Mouse (Mus musculus) ovary, postnatal 14 days (tissue): ENCODE data around the gene Casr.

Source experiments
- DNase-seq: peaks from one replicate; pipeline ENCODE4 v3.0.0; 2022; ENCODE audit warnings: low spot score

The Casr gene

DNA sequence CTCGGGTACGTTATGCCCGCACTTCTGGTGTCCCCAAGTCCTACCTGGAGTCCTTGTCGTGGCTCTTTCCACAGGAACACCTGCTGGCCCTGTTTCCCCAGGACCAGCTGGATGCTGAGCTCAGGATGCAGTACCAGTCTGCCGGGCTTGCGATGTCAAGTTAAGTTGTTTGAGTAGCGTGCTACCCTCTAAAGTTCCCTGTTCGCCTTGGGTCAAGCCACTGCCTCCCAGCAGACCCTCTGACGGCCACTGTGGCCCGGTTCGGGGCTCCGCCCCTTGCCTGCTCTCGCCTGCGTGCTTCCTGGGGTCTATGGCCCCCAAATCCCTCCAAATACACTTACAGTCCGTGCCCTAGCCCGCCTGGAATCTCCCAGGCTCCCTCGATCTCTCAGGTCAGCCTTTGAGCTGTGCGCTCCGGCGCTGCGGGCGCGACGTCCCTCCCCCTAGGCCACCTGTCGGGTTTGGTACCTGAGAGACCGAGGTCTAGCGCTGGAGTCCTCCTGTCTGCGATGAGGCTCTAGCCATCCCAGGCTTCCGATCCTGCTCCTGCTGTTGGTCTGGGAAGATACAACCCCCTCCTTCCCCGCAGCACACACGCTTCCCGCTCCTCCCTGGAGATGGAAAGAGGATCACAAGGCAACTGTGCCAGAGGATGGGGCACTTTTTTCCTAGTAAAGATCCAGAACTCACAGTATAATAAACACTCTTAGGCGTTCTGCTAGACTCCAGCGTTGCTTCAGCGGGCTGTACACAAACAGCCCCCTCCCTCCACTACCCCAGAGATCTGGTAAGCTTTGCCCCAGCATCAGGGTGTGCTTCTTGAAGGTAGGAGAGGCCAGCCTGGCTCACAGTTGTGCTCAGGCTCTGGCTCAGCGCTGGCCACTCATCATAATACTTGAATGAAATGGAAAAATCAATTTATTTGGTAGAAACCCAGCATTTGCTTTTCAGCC, at the start of gene Casr:
Gene Casr (minus strand): TSS at position 756 of the 953 bp plus-strand sequence.
- DNase-seq: no peak

DNA sequence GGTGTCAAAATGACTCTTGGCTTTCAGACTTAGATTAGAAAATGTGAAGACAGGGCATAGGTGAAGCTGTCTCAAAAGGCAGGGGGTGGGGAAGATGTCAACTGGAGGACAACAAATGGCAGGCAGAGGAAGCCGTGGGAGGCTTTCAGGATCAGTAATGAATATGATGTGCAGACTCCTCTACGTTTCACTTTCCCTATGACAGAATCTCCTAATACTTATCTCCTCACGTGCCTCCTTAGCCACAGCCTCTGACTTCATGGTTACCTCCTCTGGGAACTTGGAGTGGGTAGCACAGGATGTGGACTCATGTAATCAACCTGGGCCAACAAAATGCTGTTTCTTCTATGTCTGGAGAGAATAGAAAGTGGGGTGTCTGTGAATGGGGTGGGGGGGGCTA, 40.7 kb upstream of the Casr start:
- DNase-seq: no peak

DNA sequence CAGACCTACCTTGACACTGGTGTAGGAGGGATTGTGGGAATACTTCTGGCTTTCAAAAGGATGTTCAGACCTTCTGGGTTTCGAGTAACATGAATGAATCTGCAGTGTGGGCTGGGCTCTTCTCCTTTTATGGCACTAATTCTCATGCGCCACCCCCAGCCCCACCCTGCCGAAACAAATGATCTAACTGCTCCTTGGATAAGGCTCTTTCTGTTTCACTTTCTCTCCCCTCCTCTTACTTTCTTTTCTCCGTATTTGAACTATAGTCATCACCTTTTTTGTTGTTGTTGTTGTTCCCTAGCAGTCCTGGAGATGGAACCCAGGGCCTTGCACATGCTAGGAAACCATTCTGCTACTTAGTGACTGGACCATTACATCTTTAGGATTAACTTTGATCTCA, 36.3 kb upstream of the Casr start:
- DNase-seq: no peak

DNA sequence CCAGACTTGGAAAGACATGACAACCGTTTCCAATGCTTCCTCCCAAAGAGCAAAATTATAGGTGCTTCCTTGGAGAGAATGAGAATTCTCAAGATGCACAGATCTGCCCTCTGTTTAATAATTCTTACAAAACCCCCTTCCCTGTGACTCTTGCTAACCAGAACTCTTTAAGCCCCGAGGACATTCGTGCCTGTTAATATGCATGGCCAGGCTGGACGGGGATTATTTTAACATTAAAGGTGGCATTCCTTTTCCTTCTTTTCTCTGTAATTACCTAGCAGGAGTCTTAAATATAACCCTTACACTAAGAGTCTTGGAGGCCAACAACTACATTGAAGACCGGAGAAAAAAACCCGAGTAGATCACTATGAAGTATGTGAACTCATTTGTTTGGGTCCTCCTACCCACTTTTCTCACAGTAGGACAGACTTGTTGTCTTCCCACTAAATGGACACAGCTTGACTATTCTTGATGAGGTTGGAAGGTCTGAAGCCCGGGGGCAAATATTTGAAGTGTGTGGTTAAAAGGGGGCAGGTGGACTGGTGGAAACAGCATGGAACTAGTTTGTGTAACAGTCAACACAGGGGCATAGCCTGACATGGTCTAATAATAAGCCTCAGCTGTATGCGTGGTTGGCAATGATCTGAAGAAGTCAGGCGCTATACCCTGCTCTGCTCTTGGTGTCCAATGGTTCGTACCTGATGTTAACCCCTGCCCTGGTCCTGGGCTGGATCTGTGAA, 34.9 kb upstream of the Casr start:
- DNase-seq: no peak

DNA sequence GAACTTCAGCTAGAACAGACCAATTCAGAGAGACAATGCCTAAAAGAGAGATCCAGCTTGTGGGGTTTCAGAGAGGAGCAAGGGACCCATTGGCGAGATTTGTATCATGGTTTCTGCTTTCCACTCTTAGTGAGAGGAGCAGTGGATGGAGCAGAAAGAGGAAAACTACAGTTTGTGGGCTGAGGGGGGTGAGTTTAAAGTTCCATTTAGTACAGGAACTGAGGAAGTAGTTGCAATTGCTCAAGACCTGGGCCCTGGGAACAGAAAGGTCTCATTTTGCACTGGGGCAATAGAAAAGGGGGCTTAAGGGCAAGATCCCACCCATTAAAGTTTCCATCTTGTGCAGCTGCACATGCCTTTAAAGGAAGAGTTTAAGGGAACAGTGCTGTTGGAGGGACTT, 28.0 kb upstream of the Casr start:
- no peak for DNase-seq

DNA sequence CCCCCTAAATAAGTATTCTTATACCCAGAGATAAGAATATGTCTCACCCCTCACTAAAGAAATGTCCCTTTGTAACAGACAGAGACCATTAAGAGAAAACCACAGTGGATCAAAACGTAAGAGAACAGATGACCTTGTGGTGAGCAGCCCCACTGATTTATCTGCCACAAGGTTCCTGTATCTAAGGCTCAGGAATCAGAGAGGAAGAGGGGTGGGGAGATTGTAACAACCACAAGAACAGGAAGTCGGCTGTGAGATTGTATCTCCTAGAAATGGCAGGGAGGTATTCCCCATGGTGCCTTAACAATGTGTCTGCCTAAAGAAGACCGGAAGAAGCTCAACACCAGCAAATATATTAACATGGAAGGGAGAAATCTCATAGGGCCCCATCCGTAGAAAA, 26.0 kb upstream of the Casr start:
- DNase-seq: no peak

DNA sequence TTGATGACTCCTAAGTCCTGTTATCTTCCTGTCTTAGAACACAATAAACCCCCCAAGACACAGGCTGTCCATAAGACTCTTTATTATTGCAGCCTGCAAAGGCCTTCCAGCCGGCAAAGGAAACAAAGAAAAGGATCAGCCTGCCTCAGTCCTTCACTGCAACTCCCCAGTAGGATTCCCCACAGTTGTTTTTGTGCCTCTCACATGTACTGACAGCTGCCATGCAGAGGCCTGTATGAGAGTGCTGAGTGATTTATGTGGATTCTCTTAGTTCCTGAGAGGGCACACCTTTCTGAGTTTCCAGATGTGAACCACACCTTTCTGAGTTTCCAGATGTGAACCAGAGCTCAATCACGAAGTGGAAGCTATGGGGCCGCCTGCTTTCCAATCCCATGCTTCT, 20.1 kb upstream of the Casr start:
- no peak for DNase-seq

DNA sequence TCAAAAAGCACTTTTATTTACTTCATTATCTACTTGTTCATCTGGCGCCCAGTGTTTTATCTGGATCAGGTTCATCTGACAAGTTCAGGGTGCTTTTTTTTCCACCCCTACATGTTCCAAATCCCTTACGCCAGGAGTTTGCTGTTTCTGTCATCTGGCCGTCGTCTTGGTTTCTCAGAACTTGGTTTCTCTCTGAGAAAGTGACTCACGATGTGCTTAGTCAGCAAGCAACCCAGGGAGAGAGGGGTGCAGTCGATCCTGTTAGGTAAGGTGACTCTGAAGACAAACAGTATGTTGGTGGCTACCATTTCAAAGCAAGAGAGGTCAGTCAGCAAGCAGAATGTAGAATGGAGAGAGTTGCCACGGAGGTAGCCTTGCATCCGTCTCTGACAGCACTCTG, 10.0 kb upstream of the Casr start:
- no peak for DNase-seq

DNA sequence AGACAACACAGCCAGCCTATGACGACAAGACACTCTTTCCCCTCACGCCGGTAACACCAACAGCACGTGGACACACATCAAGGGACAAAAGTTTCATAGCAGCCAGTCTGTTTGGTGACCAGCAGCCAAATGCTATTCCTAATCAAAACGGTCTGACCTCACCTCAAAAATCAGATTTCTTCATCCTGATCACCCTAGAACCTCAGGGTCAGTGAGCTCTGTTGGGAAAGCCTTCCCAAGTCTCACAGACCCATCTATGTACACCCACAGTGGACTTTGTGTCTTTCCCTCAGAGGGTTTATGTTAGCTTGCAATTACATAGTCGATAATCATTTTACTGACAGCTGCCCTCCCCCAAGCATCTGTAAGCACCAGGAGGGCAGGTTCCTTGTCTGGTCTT, 2.4 kb downstream of the Casr start:
- no peak for DNase-seq

DNA sequence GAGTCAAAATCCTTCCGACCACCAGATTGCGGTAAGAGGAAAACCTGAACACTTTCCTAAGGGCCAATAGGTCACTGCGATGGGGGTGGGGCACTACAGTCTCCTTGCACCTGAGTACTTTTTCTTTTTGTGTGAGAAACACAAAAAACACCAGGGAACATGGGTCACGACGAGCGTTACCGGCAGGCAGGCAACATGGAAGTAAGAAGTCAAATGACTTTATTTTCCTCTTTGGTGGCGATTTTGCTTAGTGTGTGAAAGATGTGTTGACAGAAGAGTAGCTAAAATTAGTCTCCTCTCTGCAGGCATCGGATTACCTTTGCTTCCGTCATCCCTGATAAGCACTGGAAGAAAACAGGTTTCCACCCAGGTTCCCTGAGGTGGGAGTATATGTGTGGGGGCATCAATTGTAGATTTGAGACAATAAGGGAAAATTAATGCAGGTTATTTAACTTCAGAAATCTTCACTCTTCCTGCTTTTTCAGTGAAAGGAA, 6.2 kb downstream of the Casr start:
- DNase-seq: no peak

DNA sequence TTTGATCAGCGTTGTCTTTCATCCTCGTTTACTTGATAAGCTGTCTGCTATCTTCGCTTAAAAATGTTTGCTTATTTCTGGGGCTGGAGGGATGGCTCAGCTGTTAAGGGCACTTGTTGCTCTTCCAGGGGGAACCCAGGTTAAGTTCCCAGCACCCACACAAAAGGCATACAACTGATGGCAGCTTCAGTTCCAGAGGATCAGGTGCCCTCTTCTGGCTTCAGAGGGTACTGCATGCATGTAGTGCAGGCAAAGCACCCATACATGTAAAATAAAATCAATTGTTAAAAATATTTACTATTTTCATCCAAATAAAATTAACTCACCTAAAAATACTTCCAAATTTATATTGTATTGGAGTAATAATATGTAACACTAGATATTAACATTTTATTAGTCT, 8.3 kb downstream of the Casr start:
- no peak for DNase-seq

DNA sequence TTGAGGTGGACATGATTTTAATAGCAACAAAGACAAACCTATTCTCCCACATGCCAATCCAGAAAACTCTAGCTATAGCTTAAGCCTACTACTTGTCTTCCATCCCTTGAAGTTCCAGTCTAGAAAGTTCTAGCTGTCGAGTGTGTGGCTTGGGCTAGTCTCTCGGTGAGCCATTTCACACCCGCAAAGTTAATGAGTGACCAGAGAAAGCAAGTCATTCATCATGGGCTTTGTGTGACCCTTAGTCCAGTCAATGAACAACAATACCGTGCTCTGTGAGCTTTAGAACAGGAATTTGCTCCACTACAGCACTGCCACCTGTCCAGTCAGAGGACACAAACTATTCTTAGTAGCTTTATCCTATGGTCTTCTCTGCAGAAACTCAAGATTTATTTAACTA, 16.6 kb downstream of the Casr start:
- DNase-seq: no peak

DNA sequence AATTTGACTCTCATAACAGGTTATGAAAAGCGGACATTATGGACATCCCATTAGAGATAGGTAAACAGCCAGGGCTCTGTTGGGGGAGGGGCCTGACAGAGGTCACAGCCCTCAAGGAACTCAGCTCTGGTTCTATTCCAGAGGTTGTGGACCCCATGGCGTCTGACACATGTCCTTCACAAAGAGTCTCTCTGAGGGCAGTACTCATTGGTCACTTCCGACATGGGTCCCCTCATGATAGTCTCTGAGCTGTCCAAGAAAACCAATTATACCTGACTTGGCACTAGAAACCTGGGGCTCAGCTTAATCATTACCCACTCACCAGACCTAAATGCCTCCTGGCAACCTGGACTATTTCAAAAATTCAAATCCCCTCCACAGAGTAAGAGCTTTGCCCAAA, 18.9 kb downstream of the Casr start:
- no peak for DNase-seq

DNA sequence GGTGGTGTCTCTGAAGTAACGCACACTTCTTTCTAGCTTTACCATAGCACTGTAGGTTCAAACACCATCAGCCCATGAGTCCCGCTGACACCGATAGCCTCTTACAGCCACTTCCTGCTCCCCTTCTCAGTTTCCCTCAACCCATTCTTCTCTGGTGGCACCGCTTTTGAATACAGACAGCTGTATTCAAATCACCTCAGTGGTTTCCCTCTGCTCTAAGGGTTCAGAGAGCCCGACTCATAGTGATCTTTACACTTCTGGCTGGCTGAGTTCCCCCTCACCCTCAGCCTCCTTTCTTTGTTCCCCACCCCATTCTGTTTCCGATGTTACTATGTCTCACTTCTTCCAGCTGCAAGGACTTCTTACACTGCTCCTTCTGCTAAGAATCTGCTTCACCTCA, 21.1 kb downstream of the Casr start:
- DNase-seq: no peak

DNA sequence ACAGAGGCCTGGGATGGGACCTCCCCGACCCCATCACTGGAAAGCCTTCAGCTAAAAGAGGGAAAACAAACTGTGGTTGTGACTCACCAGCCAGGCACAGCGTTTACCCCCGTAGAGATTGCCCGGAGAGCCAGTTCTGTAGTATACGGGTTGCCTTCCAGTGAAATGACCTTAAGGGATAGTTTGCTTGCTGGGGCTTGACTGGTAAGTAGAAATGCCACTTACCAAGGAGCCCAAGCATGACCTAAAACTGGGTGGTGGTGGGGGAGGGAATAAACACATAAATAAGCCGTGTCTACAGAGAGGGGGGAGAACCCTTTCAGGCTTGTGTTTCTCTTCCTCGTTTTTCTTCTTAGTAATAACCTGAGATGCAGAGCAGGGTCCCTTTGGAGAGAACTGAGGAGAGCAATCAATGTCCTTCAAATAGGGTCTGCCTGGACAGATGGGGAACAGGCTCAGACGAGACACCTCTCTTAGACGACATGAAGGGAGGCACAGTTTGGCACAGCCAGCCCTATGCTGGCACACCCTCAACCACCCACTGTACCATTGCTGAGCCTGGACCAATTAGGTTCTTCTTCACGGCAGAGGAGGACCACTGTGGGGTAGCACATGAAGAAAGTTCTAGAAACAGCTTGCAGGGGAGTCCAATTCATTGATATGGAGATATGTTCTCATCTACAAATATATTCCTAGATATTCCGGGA, 28.8 kb downstream of the Casr start:
- DNase-seq: no peak

DNA sequence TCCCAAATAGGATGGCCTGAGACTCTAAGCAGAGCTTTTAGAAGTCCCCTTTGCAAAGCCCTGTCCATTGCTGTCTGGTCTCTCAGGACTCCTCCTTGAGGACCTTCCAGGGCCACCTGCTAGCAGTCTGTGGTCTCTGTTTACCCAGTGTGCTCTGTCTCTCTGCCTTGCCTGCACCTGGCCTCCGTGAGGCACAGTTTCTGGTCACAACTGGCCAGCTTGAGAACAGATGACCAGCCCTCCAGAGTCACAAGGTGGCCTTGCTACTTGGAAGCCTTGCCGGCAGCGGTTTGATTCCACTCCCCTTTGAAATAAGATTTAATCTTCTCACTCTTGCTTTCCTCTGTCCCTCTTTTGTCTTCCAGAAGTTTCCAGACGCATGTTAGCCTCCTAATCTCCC, 29.9 kb downstream of the Casr start:
- DNase-seq: no peak

DNA sequence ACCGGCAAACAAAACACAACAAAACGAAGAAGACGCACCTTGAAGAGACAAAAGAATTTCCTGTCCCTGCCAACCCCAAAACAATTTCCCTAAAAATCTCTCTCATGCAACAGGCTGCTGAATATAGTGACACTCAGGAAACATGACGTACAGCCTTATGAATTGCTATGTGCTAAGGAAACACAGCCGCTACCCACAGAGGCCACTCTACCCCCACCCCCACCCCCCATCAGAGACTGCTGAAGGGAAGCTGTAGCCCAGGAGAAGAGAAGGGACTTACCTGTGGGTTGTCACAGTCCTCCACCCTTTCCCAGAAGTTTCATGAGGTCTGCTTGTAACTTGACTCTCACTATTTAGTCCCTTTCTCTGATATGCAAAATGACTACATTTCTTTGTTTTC, 30.3 kb downstream of the Casr start:
- DNase-seq: no peak

DNA sequence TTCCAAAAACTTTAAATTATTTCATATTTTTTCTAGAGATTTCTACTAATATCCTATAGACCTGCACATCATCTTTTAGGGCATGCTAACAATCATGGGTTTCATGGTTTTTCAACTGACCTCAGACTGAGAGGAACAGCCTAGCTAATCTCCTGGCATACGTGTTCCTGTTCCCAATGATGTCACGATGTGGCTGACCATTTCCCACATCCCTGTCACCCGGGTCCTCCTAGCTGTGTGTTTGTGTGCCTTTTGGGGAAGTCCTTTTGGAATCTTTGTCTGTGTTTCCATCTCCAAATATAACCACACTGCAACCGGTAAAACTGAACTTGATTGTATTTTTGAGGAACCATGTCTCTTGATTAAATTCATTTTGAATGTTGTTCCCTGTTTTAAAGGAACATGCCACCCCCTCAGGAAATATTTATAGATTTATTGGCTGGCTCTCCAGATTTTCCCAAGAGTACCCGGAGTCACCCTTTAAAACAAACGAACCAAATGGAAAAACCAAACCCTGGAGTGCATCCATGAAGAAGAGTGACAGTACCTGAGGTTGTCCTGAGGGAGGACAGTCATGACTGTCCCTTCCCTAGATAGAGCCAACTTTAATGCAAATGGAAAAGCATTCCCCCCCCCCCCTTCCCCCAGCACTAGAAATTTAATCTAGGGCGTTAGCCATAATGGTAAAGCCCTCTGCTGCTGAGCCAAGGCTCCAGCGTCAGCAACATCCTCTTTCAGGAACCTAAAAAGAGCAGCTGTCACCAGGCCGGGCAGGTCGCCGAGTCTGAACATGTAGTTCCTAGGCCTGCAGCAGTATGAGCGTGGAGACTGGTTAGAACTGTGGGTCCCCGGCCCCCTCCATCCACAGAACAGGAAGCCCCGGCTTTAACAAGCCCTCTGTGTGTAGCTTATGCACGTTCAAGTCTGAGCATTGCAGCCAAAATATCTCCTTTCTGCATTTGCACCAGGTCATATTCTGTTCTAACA, 31.1 kb downstream of the Casr start:
- no peak for DNase-seq

DNA sequence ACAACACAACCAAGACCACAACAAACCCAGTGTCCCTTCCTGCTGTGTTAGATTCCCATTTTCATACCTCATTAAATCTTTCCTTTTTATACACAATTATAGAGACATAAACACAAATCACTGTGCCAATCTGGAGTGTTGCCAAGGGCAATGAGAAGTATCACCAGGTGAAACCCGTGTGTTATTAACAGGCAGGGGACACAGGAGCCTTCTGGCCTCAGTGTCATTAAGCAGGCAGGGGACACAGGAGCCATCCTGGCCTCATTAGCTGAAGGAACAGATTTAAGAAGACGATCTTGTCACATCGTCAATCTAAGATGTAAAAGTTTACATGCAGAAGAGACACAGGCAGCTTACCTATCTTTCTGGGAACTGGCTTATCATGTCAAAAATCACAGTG, 33.1 kb downstream of the Casr start:
- DNase-seq: no peak

DNA sequence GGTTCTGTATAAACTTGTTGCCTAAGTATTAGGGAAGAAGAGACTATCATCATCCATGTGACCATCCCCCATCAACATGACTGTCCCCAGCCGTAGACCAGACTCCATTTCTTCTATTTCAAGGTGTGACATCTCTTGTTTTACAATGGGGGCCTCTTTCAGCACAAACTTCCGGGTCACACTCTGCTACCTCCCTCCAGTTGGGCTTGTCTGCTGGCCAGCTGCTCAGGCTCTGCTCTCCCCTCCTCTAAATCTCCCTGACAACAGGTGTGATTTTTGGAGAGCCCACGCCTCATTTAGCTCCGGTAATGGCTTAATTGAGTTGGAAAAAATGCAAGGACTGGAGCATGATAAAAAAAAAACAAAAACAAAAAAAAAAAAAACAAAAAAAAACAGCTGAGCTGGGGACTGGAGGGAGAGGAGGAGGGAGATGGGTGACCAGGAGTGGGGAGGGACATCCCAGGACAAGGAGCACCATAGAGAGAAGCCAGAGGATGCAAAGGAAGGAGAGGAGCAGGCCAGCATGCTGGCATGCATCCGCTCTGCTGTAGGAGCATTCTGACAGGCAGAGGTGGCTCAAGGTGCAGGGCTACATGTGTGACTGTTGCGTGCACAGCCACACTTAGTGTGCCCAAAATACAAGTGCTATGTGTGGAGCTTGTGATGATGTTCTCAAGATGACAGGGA, 35.2 kb downstream of the Casr start:
- no peak for DNase-seq

DNA sequence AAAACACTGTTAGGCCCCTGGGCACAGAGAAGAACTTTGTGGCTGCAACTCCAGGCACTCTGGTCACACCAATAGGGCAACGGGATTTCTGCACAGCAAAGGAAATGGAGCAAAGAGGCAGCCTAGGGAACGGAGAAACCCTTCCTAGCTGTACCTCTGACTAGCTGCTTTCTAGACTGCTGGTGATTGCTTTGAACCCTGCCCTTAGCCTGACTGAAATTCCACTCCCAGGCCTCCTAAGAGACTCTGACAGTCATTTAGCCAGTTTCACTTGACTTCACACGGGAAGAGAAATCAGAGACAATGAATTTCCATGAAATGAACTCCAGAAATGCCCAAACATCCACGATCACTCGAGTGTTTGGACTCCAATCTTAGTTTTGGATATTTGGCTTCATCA, 38.8 kb downstream of the Casr start:
- no peak for DNase-seq
